Mouse (Mus musculus) limb, embryonic 13.5 days (tissue): ENCODE measurements around the gene Strip2. TPM values are rescaled to one million over a fixed set of nuclear protein-coding genes. Genes with fewer than 3 reads are reported as not detected.

ENCODE experiments used
- ATAC-seq: fragments of 200-750 bp; cut with Nextera tagmentation; 2 replicates; pipeline ENCODE4 v1.8.0; 2017; ENCODE audit warnings: low read depth, moderate number of reproducible peaks, moderate TSS enrichment; ENCODE audit not compliant: low FRiP score
- H3K27ac ChIP-seq: fragments of 300-500 bp; sonication (generic); 2 replicates; pipeline ENCODE4 v1.5.1; 2015; ENCODE audit warnings: inconsistent platforms, mild to moderate bottlenecking, moderate library complexity
- H3K27me3 ChIP-seq: fragments of 300-500 bp; sonication (generic); 2 replicates; pipeline ENCODE4 v1.6.1; 2015; ENCODE audit warnings: mild to moderate bottlenecking, inconsistent platforms
- H3K36me3 ChIP-seq: fragments of 300-500 bp; sonication (generic); 2 replicates; pipeline ENCODE4 v1.6.1; 2015; ENCODE audit warnings: inconsistent platforms, mild to moderate bottlenecking, moderate library complexity
- H3K4me1 ChIP-seq: fragments of 300-500 bp; sonication (generic); 2 replicates; pipeline ENCODE4 v1.6.1; 2015; ENCODE audit warnings: inconsistent platforms
- H3K4me2 ChIP-seq: fragments of 300-500 bp; sonication (generic); replicated peaks from 2 replicates; pipeline ENCODE4 v1.6.1; 2015; ENCODE audit warnings: inconsistent platforms, mild to moderate bottlenecking, moderate library complexity
- H3K4me3 ChIP-seq: fragments of 300-500 bp; sonication (generic); 2 replicates; pipeline ENCODE4 v1.5.1; 2015; ENCODE audit warnings: moderate library complexity, mild to moderate bottlenecking, inconsistent platforms
- H3K9ac ChIP-seq: fragments of 300-500 bp; sonication (generic); 2 replicates; pipeline ENCODE4 v1.6.1; 2015; ENCODE audit warnings: mild to moderate bottlenecking, inconsistent platforms
- H3K9me3 ChIP-seq: fragments of 300-500 bp; sonication (generic); 2 replicates; pipeline ENCODE4 v1.6.1; 2016; ENCODE audit warnings: inconsistent platforms
- WGBS: fragments of 180-500 bp; shearing (Covaris S2); methylation state at CpG from one replicate; pipeline ENCODE4 v1.1.7; 2015; 5-methylcytosine and 5-hydroxymethylcytosine counted together
- polyA plus RNA-seq: library from polyadenylated mRNA; unstranded; fragments of >200 nt; fragmentation: Nextera tagmentation; extraction: Ambion mirVana; gene quantifications from 2 replicates; pipeline ENCODE4 v1.2.1, GENCODE M21; 2015

Gene Strip2
- polyA plus RNA-seq, 1 experiment from 2014 or later, result 3.7 TPM

DNA sequence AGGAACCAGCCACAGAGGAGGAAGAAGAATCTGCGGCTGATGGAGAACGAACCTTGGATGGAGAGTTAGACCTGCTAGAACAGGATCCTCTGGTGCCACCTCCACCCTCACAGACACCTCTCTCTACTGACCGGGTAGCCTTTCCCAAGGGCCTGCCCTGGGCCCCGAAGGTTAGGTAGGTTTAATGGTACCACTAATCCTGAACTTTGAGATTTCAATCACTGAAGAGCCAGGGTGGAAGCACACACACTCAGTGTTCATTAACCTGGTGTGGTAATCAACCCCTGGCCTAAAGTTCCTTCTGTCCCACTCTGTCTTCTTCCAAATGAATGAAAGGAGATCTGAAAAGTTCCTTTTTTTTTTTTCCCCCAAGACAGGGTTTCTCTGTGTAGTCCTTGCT lies 14.4 kb downstream of the Strip2 start:
- H3K27ac ChIP-seq, result no peak overlapping the region
- ATAC-seq, result no peak
- 84% methylated on average over 4 of the region's 4 CpGs for WGBS
- H3K27me3 ChIP-seq, result no peaks in the 10 kb centered on the region
- no peak overlapping the region for H3K4me2 ChIP-seq
- H3K4me3 ChIP-seq, result no peak overlapping the region
- H3K36me3 ChIP-seq, result no peaks in the 10 kb centered on the region
- no peaks in the 10 kb centered on the region for H3K9me3 ChIP-seq
- no peaks in the 10 kb centered on the region for H3K4me1 ChIP-seq
- H3K9ac ChIP-seq, result no peak overlapping the region

GRCm38 (mm10) chr6:29935741-29936140 lies 18.9 kb downstream of the Strip2 start:
- no peaks in the 10 kb centered on the region for H3K4me1 ChIP-seq
- H3K4me3 ChIP-seq, result no peak overlapping the region
- no peak overlapping the region for H3K9ac ChIP-seq
- no peaks in the 10 kb centered on the region for H3K9me3 ChIP-seq
- no peaks in the 10 kb centered on the region for H3K27me3 ChIP-seq
- no peaks in the 10 kb centered on the region; the same call in 1 of the 2 replicates for H3K36me3 ChIP-seq
- no peak for ATAC-seq
- H3K4me2 ChIP-seq, result no peak overlapping the region
- 79% methylated on average over 1 of the region's 1 CpGs for WGBS
- no peak overlapping the region for H3K27ac ChIP-seq

- 72% methylated on average over 4 of the region's 4 CpGs for WGBS
- H3K4me1 ChIP-seq, result no peaks in the 10 kb centered on the region
- H3K9ac ChIP-seq, result 0 out of 2 replicates have a peak overlapping the region, but pooled peaks have one; percentile 9
- H3K4me3 ChIP-seq, result no peak overlapping the region
- ATAC-seq, result no peak
- H3K27me3 ChIP-seq, result no peaks in the 10 kb centered on the region
- H3K36me3 ChIP-seq, result no peaks in the 10 kb centered on the region; the same call in 1 of the 2 replicates
- no peak overlapping the region for H3K4me2 ChIP-seq
- H3K9me3 ChIP-seq, result no peaks in the 10 kb centered on the region
- H3K27ac ChIP-seq, result no peak overlapping the region
Observed at GRCm38 (mm10) chr6:29940428-29940827, 23.6 kb downstream of the Strip2 start.

- Histone ChIP-seq H3K9me3 (no peaks in the 10 kb centered on the region), H3K4me2 (no peak overlapping the region), H3K4me3 (no peak overlapping the region), H3K4me1 (no peaks in the 10 kb centered on the region), H3K9ac (no peak overlapping the region), H3K36me3 (no peaks in the 10 kb centered on the region; the same call in 1 of the 2 replicates), H3K27me3 (no peaks in the 10 kb centered on the region), H3K27ac (no peak overlapping the region)
- 86% methylated on average over 2 of the region's 2 CpGs for WGBS
- peak; percentile 57; the same call in 1 of the 2 replicates for ATAC-seq
Observed at GRCm38 (mm10) chr6:29941036-29941435, 24.2 kb downstream of the Strip2 start.

- no peak overlapping the region for H3K4me2 ChIP-seq
- WGBS, result 36% methylated on average over 1 of the region's 1 CpGs
- no peak for ATAC-seq
Observed at GRCm38 (mm10) chr6:29944465-29944864, 27.7 kb downstream of the Strip2 start.

DNA sequence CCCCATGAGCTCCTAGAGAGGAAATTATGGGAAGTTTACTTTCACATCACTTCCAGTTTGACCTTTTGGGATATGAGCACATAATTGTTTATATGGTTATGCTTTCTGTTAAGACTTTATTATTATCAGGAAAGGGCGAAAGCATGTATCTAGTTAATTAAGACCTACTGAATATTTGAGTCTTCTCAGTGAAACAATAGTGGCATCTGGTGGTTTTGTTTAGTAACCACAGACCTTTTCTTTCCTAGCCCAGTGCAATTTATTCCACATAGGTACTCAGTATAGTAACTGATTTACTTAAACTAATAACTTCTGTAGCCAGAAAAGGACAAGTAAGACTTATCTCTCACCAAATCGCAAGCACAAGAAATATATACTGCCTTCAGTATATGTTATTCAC lies 29.8 kb downstream of the Strip2 start:
- ATAC-seq, result no peak
- H3K36me3 ChIP-seq, result no peaks in the 10 kb centered on the region

More at GRCm38 (mm10) chr6:29944465-29944864, 27.7 kb downstream of the Strip2 start:
- Histone ChIP-seq H3K27me3 (no peaks in the 10 kb centered on the region), H3K4me1 (no peaks in the 10 kb centered on the region), H3K4me3 (no peak overlapping the region), H3K27ac (no peak overlapping the region), H3K9ac (no peak overlapping the region), H3K36me3 (no peaks in the 10 kb centered on the region), H3K9me3 (no peaks in the 10 kb centered on the region)

GRCm38 (mm10) chr6:29947823-29948222 lies 31.0 kb downstream of the Strip2 start:
- H3K4me2 ChIP-seq, result no peak overlapping the region
- no peak overlapping the region for H3K27ac ChIP-seq
- no peaks in the 10 kb centered on the region for H3K27me3 ChIP-seq
- H3K4me1 ChIP-seq, result no peaks in the 10 kb centered on the region
- H3K9ac ChIP-seq, result no peak overlapping the region
- H3K9me3 ChIP-seq, result no peaks in the 10 kb centered on the region
- H3K36me3 ChIP-seq, result no peaks in the 10 kb centered on the region
- 69% methylated on average over 6 of the region's 6 CpGs for WGBS
- no peak for ATAC-seq
- no peak overlapping the region for H3K4me3 ChIP-seq

More for the DNA sequence above, 29.8 kb downstream of the Strip2 start:
- Histone ChIP-seq H3K4me2 (no peak overlapping the region), H3K27me3 (no peaks in the 10 kb centered on the region), H3K4me3 (no peak overlapping the region), H3K27ac (no peak overlapping the region), H3K9me3 (no peaks in the 10 kb centered on the region), H3K9ac (no peak overlapping the region), H3K4me1 (no peaks in the 10 kb centered on the region)
- WGBS, result 85% methylated on average over 2 of the region's 2 CpGs

GRCm38 (mm10) chr6:29956749-29957148 lies 39.9 kb downstream of the Strip2 start:
- 87% methylated on average over 4 of the region's 4 CpGs for WGBS
- H3K9me3 ChIP-seq, result no peaks in the 10 kb centered on the region
- no peaks in the 10 kb centered on the region for H3K27me3 ChIP-seq
- no peaks in the 10 kb centered on the region for H3K4me1 ChIP-seq
- ATAC-seq, result no peak
- no peak overlapping the region for H3K27ac ChIP-seq
- no peak overlapping the region for H3K4me2 ChIP-seq
- H3K4me3 ChIP-seq, result no peak overlapping the region
- no peaks in the 10 kb centered on the region for H3K36me3 ChIP-seq
- no peak overlapping the region for H3K9ac ChIP-seq

GRCm38 (mm10) chr6:29958669-29959068 lies 41.9 kb downstream of the Strip2 start:
- no peak overlapping the region for H3K27ac ChIP-seq
- WGBS, result 70% methylated on average over 3 of the region's 3 CpGs
- no peaks in the 10 kb centered on the region for H3K4me1 ChIP-seq
- H3K36me3 ChIP-seq, result no peaks in the 10 kb centered on the region
- no peak overlapping the region for H3K9ac ChIP-seq
- ATAC-seq, result no peak
- H3K4me3 ChIP-seq, result no peak overlapping the region
- no peak overlapping the region for H3K4me2 ChIP-seq
- no peaks in the 10 kb centered on the region for H3K9me3 ChIP-seq
- no peaks in the 10 kb centered on the region for H3K27me3 ChIP-seq

- Histone ChIP-seq H3K36me3 (no peaks in the 10 kb centered on the region), H3K4me1 (no peaks in the 10 kb centered on the region), H3K27me3 (no peaks in the 10 kb centered on the region), H3K9me3 (no peaks in the 10 kb centered on the region), H3K4me2 (no peak overlapping the region), H3K9ac (no peak overlapping the region), H3K4me3 (no peak overlapping the region), H3K27ac (no peak overlapping the region)
- ATAC-seq, result no peak
- 88% methylated on average over 6 of the region's 6 CpGs for WGBS
Observed at GRCm38 (mm10) chr6:29961081-29961480, 44.3 kb downstream of the Strip2 start.

DNA sequence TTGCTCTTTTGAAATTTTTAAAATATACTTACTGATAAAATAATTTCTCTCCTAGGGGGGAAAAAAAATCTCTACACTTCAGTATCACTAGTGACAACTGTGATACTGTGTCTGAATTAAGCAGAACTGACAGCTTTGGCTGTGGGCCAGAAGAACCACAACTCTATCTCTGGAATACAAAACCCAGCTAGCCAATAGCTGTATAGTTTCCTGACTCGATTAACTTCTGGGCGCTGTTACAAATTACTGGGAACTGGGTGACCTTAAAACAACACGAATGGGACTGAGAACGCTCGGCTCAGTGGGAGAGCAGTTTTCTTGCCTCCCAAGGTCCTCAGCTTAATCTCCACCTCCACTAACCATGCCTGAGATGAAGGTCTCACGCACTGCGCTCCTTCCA lies 51.1 kb downstream of the Strip2 start:
- no peaks in the 10 kb centered on the region for H3K27me3 ChIP-seq
- H3K36me3 ChIP-seq, result no peaks in the 10 kb centered on the region
- H3K4me3 ChIP-seq, result no peak overlapping the region
- no peaks in the 10 kb centered on the region for H3K4me1 ChIP-seq
- no peak overlapping the region for H3K9ac ChIP-seq
- no peak overlapping the region for H3K27ac ChIP-seq
- H3K9me3 ChIP-seq, result no peaks in the 10 kb centered on the region
- ATAC-seq, result no peak
- no peak overlapping the region for H3K4me2 ChIP-seq
- 75% methylated on average over 7 of the region's 7 CpGs for WGBS

- Histone ChIP-seq H3K4me2 (no peak overlapping the region), H3K9ac (no peak overlapping the region), H3K27ac (no peak overlapping the region), H3K4me1 (no peaks in the 10 kb centered on the region), H3K36me3 (no peaks in the 10 kb centered on the region), H3K27me3 (no peaks in the 10 kb centered on the region), H3K4me3 (no peak overlapping the region), H3K9me3 (no peaks in the 10 kb centered on the region)
- ATAC-seq, result no peak
- 81% methylated on average over 5 of the region's 5 CpGs for WGBS
Observed at GRCm38 (mm10) chr6:29973341-29973740, 56.5 kb downstream of the Strip2 start.

DNA sequence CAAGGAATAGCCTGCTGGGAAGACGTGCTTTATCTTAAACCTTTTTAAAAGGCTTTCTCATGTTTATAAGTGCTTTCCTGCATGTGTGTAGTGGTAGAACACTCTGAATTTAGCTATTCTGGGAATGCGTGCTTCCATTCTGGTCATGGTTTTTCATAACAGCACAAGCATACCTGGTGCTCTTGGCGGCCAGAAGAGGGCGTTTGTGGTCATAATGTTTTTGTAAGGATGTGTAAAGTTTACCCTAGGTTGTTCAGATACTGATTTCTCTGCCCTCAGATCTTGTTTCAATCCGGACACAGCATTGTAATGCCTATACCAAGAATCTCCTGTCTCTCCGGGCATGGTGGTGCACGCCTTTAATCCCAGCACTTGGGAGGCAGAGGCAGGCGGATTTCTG lies 58.0 kb downstream of the Strip2 start:
- Histone ChIP-seq H3K27me3 (no peaks in the 10 kb centered on the region), H3K9me3 (no peaks in the 10 kb centered on the region), H3K27ac (no peak overlapping the region), H3K36me3 (no peaks in the 10 kb centered on the region), H3K4me2 (no peak overlapping the region), H3K4me1 (no peaks in the 10 kb centered on the region), H3K9ac (no peak overlapping the region), H3K4me3 (no peak overlapping the region)
- no peak for ATAC-seq
- WGBS, result 68% methylated on average over 8 of the region's 8 CpGs
